Mouse (Mus musculus): Measurements from ENCODE around the gene Rbm43.
"Not testable (repeated sequence)": the region's sequence is repeated elsewhere in the genome, so short reads cannot be mapped to it uniquely, and the experiment has no call there.

The Rbm43 gene

GRCm38 (mm10) chr2:51914532-51914931 lies 20.4 kb downstream of the Rbm43 start:
- DNase-seq (ENCODE audit: low read depth, low spot score), result no peak

GRCm38 (mm10) chr2:51912740-51913139 lies 22.2 kb downstream of the Rbm43 start:
- DNase-seq (ENCODE audit: low read depth, low spot score), result peak; percentile 20

- DNase-seq (ENCODE audit: low read depth, low spot score), result no peak
Measured at GRCm38 (mm10) chr2:51911864-51912263, 23.1 kb downstream of the Rbm43 start.

GRCm38 (mm10) chr2:51907538-51908110 lies 27.3 kb downstream of the Rbm43 start:
- DNase-seq (ENCODE audit: low read depth, low spot score), result no peak

GRCm38 (mm10) chr2:51905637-51906036 lies 29.3 kb downstream of the Rbm43 start:
- no peak for DNase-seq (ENCODE audit: low read depth, low spot score)

- no peak for DNase-seq (ENCODE audit: low read depth, low spot score)
Measured at GRCm38 (mm10) chr2:51892411-51892901, 42.5 kb downstream of the Rbm43 start.

- DNase-seq (ENCODE audit: low read depth, low spot score), result no peak
Measured at GRCm38 (mm10) chr2:51890961-51891360, 44.0 kb downstream of the Rbm43 start.

GRCm38 (mm10) chr2:51890139-51890538 lies 44.8 kb downstream of the Rbm43 start:
- not testable (repeated sequence) for DNase-seq (ENCODE audit: low read depth, low spot score)

GRCm38 (mm10) chr2:51880143-51880542 lies 54.8 kb downstream of the Rbm43 start:
- DNase-seq (ENCODE audit: low read depth, low spot score), result peak; percentile 15

Measured in skeletal muscle tissue, adult 2 months (tissue).